Mouse (Mus musculus): ENCODE measurements around the gene Trim71. TPM values are rescaled to one million over a fixed set of nuclear protein-coding genes. Genes with fewer than 3 reads are reported as not detected.

The Trim71 gene
- polyA plus RNA-seq, 1 experiment = 0.78 TPM

GRCm38 (mm10) chr9:114484771-114485170 is 79.4 kb downstream of the Trim71 start:
- TF ChIP-seq CTCF (IDR thresholded peaks at IDR 0.05; ENCODE audit: control insufficient read depth, insufficient read depth, insufficient replicate concordance, low read depth, low read length) = no peak
- TF ChIP-seq POLR2A (IDR thresholded peaks at IDR 0.05; ENCODE audit: control insufficient read depth, low read depth, low read length) = no peak
- H3K4me1 ChIP-seq (ENCODE audit: control insufficient read depth, insufficient read depth, low read length) = peaks cover 2% of the 10 kb centered on the region; the same call in 1 of the 2 replicates
- H3K4me3 ChIP-seq (ENCODE audit: control insufficient read depth, low read depth, low read length) = no peak overlapping the region
- H3K27me3 ChIP-seq (ENCODE audit: control insufficient read depth, insufficient read depth, low read length) = no peaks in the 10 kb centered on the region
- H3K36me3 ChIP-seq (ENCODE audit: control insufficient read depth, insufficient read depth, low read length) = no peaks in the 10 kb centered on the region
- H3K27ac ChIP-seq (ENCODE audit: control insufficient read depth, insufficient read depth, low read depth, low read length) = no peak overlapping the region

- no peaks in the 10 kb centered on the region for H3K4me1 ChIP-seq (ENCODE audit: control insufficient read depth, insufficient read depth, low read length)
- no peaks in the 10 kb centered on the region for H3K36me3 ChIP-seq (ENCODE audit: control insufficient read depth, insufficient read depth, low read length)
- no peaks in the 10 kb centered on the region for H3K27me3 ChIP-seq (ENCODE audit: control insufficient read depth, insufficient read depth, low read length)
- TF ChIP-seq CTCF (IDR thresholded peaks at IDR 0.05; ENCODE audit: control insufficient read depth, insufficient read depth, insufficient replicate concordance, low read depth, low read length) = no peak
- TF ChIP-seq POLR2A (IDR thresholded peaks at IDR 0.05; ENCODE audit: control insufficient read depth, low read depth, low read length) = no peak
- H3K4me3 ChIP-seq (ENCODE audit: control insufficient read depth, low read depth, low read length) = no peak overlapping the region
- no peak overlapping the region for H3K27ac ChIP-seq (ENCODE audit: control insufficient read depth, insufficient read depth, low read depth, low read length)
These were observed 83.2 kb downstream of the Trim71 start for GRCm38 (mm10) chr9:114480940-114481339.

GRCm38 (mm10) chr9:114477019-114477418 is 87.2 kb downstream of the Trim71 start:
- no peak for TF ChIP-seq CTCF (IDR thresholded peaks at IDR 0.05; ENCODE audit: control insufficient read depth, insufficient read depth, insufficient replicate concordance, low read depth, low read length)
- TF ChIP-seq POLR2A (IDR thresholded peaks at IDR 0.05; ENCODE audit: control insufficient read depth, low read depth, low read length) = no peak
- no peak overlapping the region for H3K27ac ChIP-seq (ENCODE audit: control insufficient read depth, insufficient read depth, low read depth, low read length)
- H3K4me1 ChIP-seq (ENCODE audit: control insufficient read depth, insufficient read depth, low read length) = no peaks in the 10 kb centered on the region
- H3K27me3 ChIP-seq (ENCODE audit: control insufficient read depth, insufficient read depth, low read length) = no peaks in the 10 kb centered on the region
- no peak overlapping the region for H3K4me3 ChIP-seq (ENCODE audit: control insufficient read depth, low read depth, low read length)
- no peaks in the 10 kb centered on the region for H3K36me3 ChIP-seq (ENCODE audit: control insufficient read depth, insufficient read depth, low read length)

GRCm38 (mm10) chr9:114471892-114472291 is 92.3 kb downstream of the Trim71 start:
- Histone ChIP-seq H3K27ac (ENCODE audit: control insufficient read depth, insufficient read depth, low read depth, low read length) (no peak overlapping the region), H3K27me3 (ENCODE audit: control insufficient read depth, insufficient read depth, low read length) (no peaks in the 10 kb centered on the region), H3K36me3 (ENCODE audit: control insufficient read depth, insufficient read depth, low read length) (no peaks in the 10 kb centered on the region), H3K4me1 (ENCODE audit: control insufficient read depth, insufficient read depth, low read length) (no peaks in the 10 kb centered on the region), H3K4me3 (ENCODE audit: control insufficient read depth, low read depth, low read length) (no peak overlapping the region)
- TF ChIP-seq CTCF (IDR thresholded peaks at IDR 0.05; ENCODE audit: control insufficient read depth, insufficient read depth, insufficient replicate concordance, low read depth, low read length) (no peak), POLR2A (IDR thresholded peaks at IDR 0.05; ENCODE audit: control insufficient read depth, low read depth, low read length) (no peak)

GRCm38 (mm10) chr9:114468701-114469100 is 95.5 kb downstream of the Trim71 start:
- no peaks in the 10 kb centered on the region for H3K27me3 ChIP-seq (ENCODE audit: control insufficient read depth, insufficient read depth, low read length)
- no peaks in the 10 kb centered on the region for H3K36me3 ChIP-seq (ENCODE audit: control insufficient read depth, insufficient read depth, low read length)
- no peak overlapping the region for H3K27ac ChIP-seq (ENCODE audit: control insufficient read depth, insufficient read depth, low read depth, low read length)
- TF ChIP-seq CTCF (IDR thresholded peaks at IDR 0.05; ENCODE audit: control insufficient read depth, insufficient read depth, insufficient replicate concordance, low read depth, low read length) (no peak), POLR2A (IDR thresholded peaks at IDR 0.05; ENCODE audit: control insufficient read depth, low read depth, low read length) (no peak)
- no peaks in the 10 kb centered on the region; the same call in none of the 2 replicates for H3K4me1 ChIP-seq (ENCODE audit: control insufficient read depth, insufficient read depth, low read length)
- no peak overlapping the region for H3K4me3 ChIP-seq (ENCODE audit: control insufficient read depth, low read depth, low read length)

- TF ChIP-seq POLR2A (IDR thresholded peaks at IDR 0.05; ENCODE audit: control insufficient read depth, low read depth, low read length) = no peak
- no peak for TF ChIP-seq CTCF (IDR thresholded peaks at IDR 0.05; ENCODE audit: control insufficient read depth, insufficient read depth, insufficient replicate concordance, low read depth, low read length)
- Histone ChIP-seq H3K27ac (ENCODE audit: control insufficient read depth, insufficient read depth, low read depth, low read length) (no peak overlapping the region), H3K36me3 (ENCODE audit: control insufficient read depth, insufficient read depth, low read length) (no peaks in the 10 kb centered on the region), H3K27me3 (ENCODE audit: control insufficient read depth, insufficient read depth, low read length) (no peaks in the 10 kb centered on the region), H3K4me3 (ENCODE audit: control insufficient read depth, low read depth, low read length) (no peak overlapping the region), H3K4me1 (ENCODE audit: control insufficient read depth, insufficient read depth, low read length) (no peaks in the 10 kb centered on the region; the same call in none of the 2 replicates)
These were observed 96.0 kb downstream of the Trim71 start for GRCm38 (mm10) chr9:114468217-114468616.

GRCm38 (mm10) chr9:114466871-114467270 is 97.3 kb downstream of the Trim71 start:
- no peak overlapping the region for H3K27ac ChIP-seq (ENCODE audit: control insufficient read depth, insufficient read depth, low read depth, low read length)
- TF ChIP-seq CTCF (IDR thresholded peaks at IDR 0.05; ENCODE audit: control insufficient read depth, insufficient read depth, insufficient replicate concordance, low read depth, low read length) = no peak

GRCm38 (mm10) chr9:114465442-114465841 is 98.7 kb downstream of the Trim71 start:
- Histone ChIP-seq H3K36me3 (ENCODE audit: control insufficient read depth, insufficient read depth, low read length) (no peaks in the 10 kb centered on the region), H3K4me1 (ENCODE audit: control insufficient read depth, insufficient read depth, low read length) (peaks cover 4% of the 10 kb centered on the region), H3K4me3 (ENCODE audit: control insufficient read depth, low read depth, low read length) (peak overlapping the region; percentile 16)

More at GRCm38 (mm10) chr9:114466871-114467270, 97.3 kb downstream of the Trim71 start:
- no peaks in the 10 kb centered on the region for H3K27me3 ChIP-seq (ENCODE audit: control insufficient read depth, insufficient read depth, low read length)
- H3K36me3 ChIP-seq (ENCODE audit: control insufficient read depth, insufficient read depth, low read length) = no peaks in the 10 kb centered on the region
- peaks cover 4% of the 10 kb centered on the region for H3K4me1 ChIP-seq (ENCODE audit: control insufficient read depth, insufficient read depth, low read length)
- no peak overlapping the region for H3K4me3 ChIP-seq (ENCODE audit: control insufficient read depth, low read depth, low read length)

More at GRCm38 (mm10) chr9:114465442-114465841, 98.7 kb downstream of the Trim71 start:
- no peak overlapping the region for H3K27ac ChIP-seq (ENCODE audit: control insufficient read depth, insufficient read depth, low read depth, low read length)
- no peaks in the 10 kb centered on the region for H3K27me3 ChIP-seq (ENCODE audit: control insufficient read depth, insufficient read depth, low read length)
- no peak for TF ChIP-seq POLR2A (IDR thresholded peaks at IDR 0.05; ENCODE audit: control insufficient read depth, low read depth, low read length)
- TF ChIP-seq CTCF (IDR thresholded peaks at IDR 0.05; ENCODE audit: control insufficient read depth, insufficient read depth, insufficient replicate concordance, low read depth, low read length) = no peak
